Mouse (Mus musculus): ENCODE data around the gene Cfl1. TPM values are rescaled to one million over a fixed set of nuclear protein-coding genes. Genes with fewer than 3 reads are reported as not detected.

Gene Cfl1
- polyA plus RNA-seq, 1 experiment: 478 TPM

GRCm38 (mm10) chr19:5451766-5452165 lies 38.5 kb upstream of the Cfl1 start:
- Histone ChIP-seq H3K27ac (ENCODE audit: control insufficient read depth, insufficient read depth, low read depth, low read length, poor library complexity) (no peak overlapping the region), H3K4me1 (ENCODE audit: control insufficient read depth, insufficient read depth, low read length) (peaks cover 5% of the 10 kb centered on the region), H3K4me3 (replicated peaks; ENCODE audit: control insufficient read depth, low read depth, low read length) (no peak overlapping the region)
- TF ChIP-seq CTCF (IDR thresholded peaks at IDR 0.05; ENCODE audit: control insufficient read depth, insufficient read depth, low read length) (no peak), POLR2A (IDR thresholded peaks at IDR 0.05; ENCODE audit: borderline replicate concordance, control insufficient read depth, low read depth, low read length) (no peak)
- 59% methylated on average over 6 of the region's 6 CpGs for WGBS

- H3K4me1 ChIP-seq (ENCODE audit: control insufficient read depth, insufficient read depth, low read length): peaks cover 1% of the 10 kb centered on the region; the same call in 1 of the 2 replicates
- H3K4me3 ChIP-seq (replicated peaks; ENCODE audit: control insufficient read depth, low read depth, low read length): no peak overlapping the region
- no peak overlapping the region for H3K27ac ChIP-seq (ENCODE audit: control insufficient read depth, insufficient read depth, low read depth, low read length, poor library complexity)
- 89% methylated on average over 12 of the region's 12 CpGs for WGBS
- no peak for TF ChIP-seq POLR2A (IDR thresholded peaks at IDR 0.05; ENCODE audit: borderline replicate concordance, control insufficient read depth, low read depth, low read length)
- TF ChIP-seq CTCF (IDR thresholded peaks at IDR 0.05; ENCODE audit: control insufficient read depth, insufficient read depth, low read length): no peak
Measured at GRCm38 (mm10) chr19:5455037-5455436, 35.2 kb upstream of the Cfl1 start.

- Histone ChIP-seq H3K4me1 (ENCODE audit: control insufficient read depth, insufficient read depth, low read length) (peaks cover 1% of the 10 kb centered on the region; the same call in 1 of the 2 replicates), H3K4me3 (replicated peaks; ENCODE audit: control insufficient read depth, low read depth, low read length) (no peak overlapping the region), H3K27ac (ENCODE audit: control insufficient read depth, insufficient read depth, low read depth, low read length, poor library complexity) (no peak overlapping the region)
- TF ChIP-seq CTCF (IDR thresholded peaks at IDR 0.05; ENCODE audit: control insufficient read depth, insufficient read depth, low read length): no peak
- TF ChIP-seq POLR2A (IDR thresholded peaks at IDR 0.05; ENCODE audit: borderline replicate concordance, control insufficient read depth, low read depth, low read length): no peak
- 81% methylated on average over 8 of the region's 8 CpGs for WGBS
Measured at GRCm38 (mm10) chr19:5455568-5455967, 34.7 kb upstream of the Cfl1 start.

GRCm38 (mm10) chr19:5456241-5456921 lies 33.9 kb upstream of the Cfl1 start:
- 1% methylated on average over 26 of the region's 26 CpGs for WGBS
- TF ChIP-seq CTCF (IDR thresholded peaks at IDR 0.05; ENCODE audit: control insufficient read depth, insufficient read depth, low read length) (no peak), POLR2A (IDR thresholded peaks at IDR 0.05; ENCODE audit: borderline replicate concordance, control insufficient read depth, low read depth, low read length) (no peak)
- Histone ChIP-seq H3K4me1 (ENCODE audit: control insufficient read depth, insufficient read depth, low read length) (peaks cover 1% of the 10 kb centered on the region; the same call in 1 of the 2 replicates), H3K4me3 (replicated peaks; ENCODE audit: control insufficient read depth, low read depth, low read length) (peak overlapping the region; percentile 61), H3K27ac (ENCODE audit: control insufficient read depth, insufficient read depth, low read depth, low read length, poor library complexity) (peak overlapping the region; percentile 86)

- TF ChIP-seq POLR2A (IDR thresholded peaks at IDR 0.05; ENCODE audit: borderline replicate concordance, control insufficient read depth, low read depth, low read length) (peak; percentile 91; the same call in 1 of the 2 replicates), CTCF (IDR thresholded peaks at IDR 0.05; ENCODE audit: control insufficient read depth, insufficient read depth, low read length) (no peak)
- Histone ChIP-seq H3K4me3 (replicated peaks; ENCODE audit: control insufficient read depth, low read depth, low read length) (peak overlapping the region; percentile 73), H3K27ac (ENCODE audit: control insufficient read depth, insufficient read depth, low read depth, low read length, poor library complexity) (peak overlapping the region; percentile 86), H3K4me1 (ENCODE audit: control insufficient read depth, insufficient read depth, low read length) (peaks cover 1% of the 10 kb centered on the region; the same call in 1 of the 2 replicates)
- WGBS: under 1% methylated on average over 70 of the region's 70 CpGs
Measured at GRCm38 (mm10) chr19:5456922-5457745, 33.1 kb upstream of the Cfl1 start.

- peaks cover 1% of the 10 kb centered on the region; the same call in 1 of the 2 replicates for H3K4me1 ChIP-seq (ENCODE audit: control insufficient read depth, insufficient read depth, low read length)
- TF ChIP-seq POLR2A (IDR thresholded peaks at IDR 0.05; ENCODE audit: borderline replicate concordance, control insufficient read depth, low read depth, low read length) (no peak), CTCF (IDR thresholded peaks at IDR 0.05; ENCODE audit: control insufficient read depth, insufficient read depth, low read length) (no peak)
Measured at GRCm38 (mm10) chr19:5457746-5458442, 32.4 kb upstream of the Cfl1 start, which contains the start of gene Ccdc85b. Gene Ccdc85b, minus strand, starts transcription at chr19:5457894.

GRCm38 (mm10) chr19:5459019-5459418 lies 31.2 kb upstream of the Cfl1 start:
- no peak for TF ChIP-seq CTCF (IDR thresholded peaks at IDR 0.05; ENCODE audit: control insufficient read depth, insufficient read depth, low read length)
- no peak for TF ChIP-seq POLR2A (IDR thresholded peaks at IDR 0.05; ENCODE audit: borderline replicate concordance, control insufficient read depth, low read depth, low read length)
- WGBS: 71% methylated on average over 7 of the region's 7 CpGs
- Histone ChIP-seq H3K27ac (ENCODE audit: control insufficient read depth, insufficient read depth, low read depth, low read length, poor library complexity) (no peak overlapping the region), H3K4me3 (replicated peaks; ENCODE audit: control insufficient read depth, low read depth, low read length) (no peak overlapping the region), H3K4me1 (ENCODE audit: control insufficient read depth, insufficient read depth, low read length) (peaks cover 1% of the 10 kb centered on the region; the same call in 1 of the 2 replicates)

More at GRCm38 (mm10) chr19:5457746-5458442, 32.4 kb upstream of the Cfl1 start, which contains the start of gene Ccdc85b:
- H3K27ac ChIP-seq (ENCODE audit: control insufficient read depth, insufficient read depth, low read depth, low read length, poor library complexity): peak within 1 kb of the TSS; percentile 86
- peak within 1 kb of the TSS; percentile 73 for H3K4me3 ChIP-seq (replicated peaks; ENCODE audit: control insufficient read depth, low read depth, low read length)
- 11% methylated on average over 14 of the region's 14 CpGs for WGBS

Data from bone marrow, adult 2 months (tissue).